Mouse (Mus musculus): ENCODE results near the gene Cadm1. TPM values are rescaled to one million over a fixed set of nuclear protein-coding genes. Genes with fewer than 3 reads are reported as not detected.

The Cadm1 gene
- polyA plus RNA-seq, 1 experiment from 2014 or later, result 190 TPM

GRCm38 (mm10) chr9:47858134-47858533 lies 328.2 kb downstream of the Cadm1 start:
- 58% methylated on average over 5 of the region's 5 CpGs for WGBS
- ATAC-seq (ENCODE audit: insufficient read depth, low FRiP score, low TSS enrichment), result no peak
- Histone ChIP-seq H3K9me3 (ENCODE audit: control insufficient read depth, low read length) (no peaks in the 10 kb centered on the region), H3K36me3 (ENCODE audit: control insufficient read depth, insufficient read depth, low read length) (no peaks in the 10 kb centered on the region), H3K4me2 (ENCODE audit: low read depth) (no peak overlapping the region), H3K27ac (ENCODE audit: low read depth, low read length) (no peak overlapping the region), H3K4me1 (ENCODE audit: control insufficient read depth, insufficient read depth, low read length) (no peaks in the 10 kb centered on the region), H3K27me3 (ENCODE audit: control insufficient read depth, insufficient read depth, low read length) (no peaks in the 10 kb centered on the region), H3K9ac (ENCODE audit: low read length) (no peak overlapping the region), H3K4me3 (ENCODE audit: low read depth, low read length) (no peak overlapping the region)
- no peak for DNase-seq (ENCODE audit: low spot score)

GRCm38 (mm10) chr9:47858778-47859395 lies 328.9 kb downstream of the Cadm1 start:
- Histone ChIP-seq H3K36me3 (ENCODE audit: control insufficient read depth, insufficient read depth, low read length) (no peaks in the 10 kb centered on the region), H3K9ac (ENCODE audit: low read length) (no peak overlapping the region), H3K4me2 (ENCODE audit: low read depth) (no peak overlapping the region), H3K9me3 (ENCODE audit: control insufficient read depth, low read length) (no peaks in the 10 kb centered on the region), H3K4me3 (ENCODE audit: low read depth, low read length) (no peak overlapping the region), H3K27me3 (ENCODE audit: control insufficient read depth, insufficient read depth, low read length) (no peaks in the 10 kb centered on the region), H3K4me1 (ENCODE audit: control insufficient read depth, insufficient read depth, low read length) (no peaks in the 10 kb centered on the region), H3K27ac (ENCODE audit: low read depth, low read length) (no peak overlapping the region)
- ATAC-seq (ENCODE audit: insufficient read depth, low FRiP score, low TSS enrichment), result no peak
- WGBS, result 74% methylated on average over 10 of the region's 10 CpGs
- no peak for DNase-seq (ENCODE audit: low spot score)

- DNase-seq (ENCODE audit: low spot score), result no peak
- H3K4me2 ChIP-seq (ENCODE audit: low read depth), result no peak overlapping the region
- peaks cover 5% of the 10 kb centered on the region; the same call in 1 of the 2 replicates for H3K4me1 ChIP-seq (ENCODE audit: control insufficient read depth, insufficient read depth, low read length)
- no peak overlapping the region; the same call in 1 of the 2 replicates for H3K27ac ChIP-seq (ENCODE audit: low read depth, low read length)
- H3K9me3 ChIP-seq (ENCODE audit: control insufficient read depth, low read length), result no peaks in the 10 kb centered on the region
- H3K27me3 ChIP-seq (ENCODE audit: control insufficient read depth, insufficient read depth, low read length), result no peaks in the 10 kb centered on the region
- no peaks in the 10 kb centered on the region for H3K36me3 ChIP-seq (ENCODE audit: control insufficient read depth, insufficient read depth, low read length)
- no peak overlapping the region for H3K4me3 ChIP-seq (ENCODE audit: low read depth, low read length)
- no peak for ATAC-seq (ENCODE audit: insufficient read depth, low FRiP score, low TSS enrichment)
- H3K9ac ChIP-seq (ENCODE audit: low read length), result no peak overlapping the region
- 72% methylated on average over 3 of the region's 3 CpGs for WGBS
These were observed 331.0 kb downstream of the Cadm1 start for GRCm38 (mm10) chr9:47860994-47861393.

- Histone ChIP-seq H3K36me3 (ENCODE audit: control insufficient read depth, insufficient read depth, low read length) (no peaks in the 10 kb centered on the region), H3K9me3 (ENCODE audit: control insufficient read depth, low read length) (no peaks in the 10 kb centered on the region), H3K27me3 (ENCODE audit: control insufficient read depth, insufficient read depth, low read length) (no peaks in the 10 kb centered on the region), H3K9ac (ENCODE audit: low read length) (no peak overlapping the region), H3K4me1 (ENCODE audit: control insufficient read depth, insufficient read depth, low read length) (peaks cover 5% of the 10 kb centered on the region; the same call in 1 of the 2 replicates), H3K4me3 (ENCODE audit: low read depth, low read length) (no peak overlapping the region), H3K27ac (ENCODE audit: low read depth, low read length) (no peak overlapping the region), H3K4me2 (ENCODE audit: low read depth) (no peak overlapping the region)
- WGBS, result 35% methylated on average over 2 of the region's 2 CpGs
- ATAC-seq (ENCODE audit: insufficient read depth, low FRiP score, low TSS enrichment) (no peak), DNase-seq (ENCODE audit: low spot score) (no peak)
These were observed 331.8 kb downstream of the Cadm1 start for GRCm38 (mm10) chr9:47861783-47862182.

GRCm38 (mm10) chr9:47866001-47866400 lies 336.0 kb downstream of the Cadm1 start:
- DNase-seq (ENCODE audit: low spot score), result no peak
- H3K9me3 ChIP-seq (ENCODE audit: control insufficient read depth, low read length), result no peaks in the 10 kb centered on the region

DNA sequence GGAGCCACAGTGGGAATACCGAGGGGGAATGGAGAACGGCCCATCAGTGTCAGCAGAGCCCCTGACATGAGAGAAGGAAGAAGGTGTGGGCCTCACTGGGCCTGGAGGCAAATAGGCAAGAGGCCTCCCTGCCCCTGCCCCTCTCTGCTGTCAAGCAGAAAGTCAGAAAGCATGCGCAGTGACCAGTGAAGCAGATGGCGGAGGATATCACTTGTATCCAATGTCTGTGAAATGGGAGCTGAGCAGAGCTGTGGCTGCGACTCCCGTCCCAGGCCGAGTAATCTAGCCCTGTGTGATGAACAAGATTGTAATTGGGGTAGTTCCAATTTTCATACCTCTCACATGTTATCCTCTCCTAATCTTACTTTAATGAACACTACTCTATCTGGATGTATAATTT lies 337.5 kb downstream of the Cadm1 start:
- Histone ChIP-seq H3K9me3 (ENCODE audit: control insufficient read depth, low read length) (no peaks in the 10 kb centered on the region), H3K4me3 (ENCODE audit: low read depth, low read length) (no peak overlapping the region), H3K27me3 (ENCODE audit: control insufficient read depth, insufficient read depth, low read length) (no peaks in the 10 kb centered on the region), H3K27ac (ENCODE audit: low read depth, low read length) (no peak overlapping the region), H3K36me3 (ENCODE audit: control insufficient read depth, insufficient read depth, low read length) (no peaks in the 10 kb centered on the region), H3K4me1 (ENCODE audit: control insufficient read depth, insufficient read depth, low read length) (peaks cover 5% of the 10 kb centered on the region; the same call in 1 of the 2 replicates), H3K9ac (ENCODE audit: low read length) (no peak overlapping the region), H3K4me2 (ENCODE audit: low read depth) (no peak overlapping the region)
- 81% methylated on average over 7 of the region's 7 CpGs for WGBS
- DNase-seq (ENCODE audit: low spot score) (no peak), ATAC-seq (ENCODE audit: insufficient read depth, low FRiP score, low TSS enrichment) (no peak)

More at GRCm38 (mm10) chr9:47866001-47866400, 336.0 kb downstream of the Cadm1 start:
- H3K4me1 ChIP-seq (ENCODE audit: control insufficient read depth, insufficient read depth, low read length), result peaks cover 5% of the 10 kb centered on the region; the same call in 1 of the 2 replicates
- 14% methylated on average over 1 of the region's 1 CpGs for WGBS
- H3K4me2 ChIP-seq (ENCODE audit: low read depth), result no peak overlapping the region
- no peak overlapping the region for H3K9ac ChIP-seq (ENCODE audit: low read length)
- no peaks in the 10 kb centered on the region for H3K36me3 ChIP-seq (ENCODE audit: control insufficient read depth, insufficient read depth, low read length)
- no peak overlapping the region for H3K4me3 ChIP-seq (ENCODE audit: low read depth, low read length)
- no peaks in the 10 kb centered on the region for H3K27me3 ChIP-seq (ENCODE audit: control insufficient read depth, insufficient read depth, low read length)
- ATAC-seq (ENCODE audit: insufficient read depth, low FRiP score, low TSS enrichment), result no peak
- no peak overlapping the region for H3K27ac ChIP-seq (ENCODE audit: low read depth, low read length)

- ATAC-seq (ENCODE audit: insufficient read depth, low FRiP score, low TSS enrichment) (no peak), DNase-seq (ENCODE audit: low spot score) (no peak)
- Histone ChIP-seq H3K4me1 (ENCODE audit: control insufficient read depth, insufficient read depth, low read length) (peaks cover 5% of the 10 kb centered on the region; the same call in 1 of the 2 replicates), H3K27ac (ENCODE audit: low read depth, low read length) (no peak overlapping the region), H3K9ac (ENCODE audit: low read length) (no peak overlapping the region), H3K4me3 (ENCODE audit: low read depth, low read length) (no peak overlapping the region), H3K27me3 (ENCODE audit: control insufficient read depth, insufficient read depth, low read length) (no peaks in the 10 kb centered on the region), H3K36me3 (ENCODE audit: control insufficient read depth, insufficient read depth, low read length) (no peaks in the 10 kb centered on the region), H3K9me3 (ENCODE audit: control insufficient read depth, low read length) (no peaks in the 10 kb centered on the region), H3K4me2 (ENCODE audit: low read depth) (no peak overlapping the region)
- whole genome bisulfite sequencing, result 86% methylated on average over 5 of the region's 5 CpGs
These were observed 339.7 kb downstream of the Cadm1 start for GRCm38 (mm10) chr9:47869661-47870060.

DNA sequence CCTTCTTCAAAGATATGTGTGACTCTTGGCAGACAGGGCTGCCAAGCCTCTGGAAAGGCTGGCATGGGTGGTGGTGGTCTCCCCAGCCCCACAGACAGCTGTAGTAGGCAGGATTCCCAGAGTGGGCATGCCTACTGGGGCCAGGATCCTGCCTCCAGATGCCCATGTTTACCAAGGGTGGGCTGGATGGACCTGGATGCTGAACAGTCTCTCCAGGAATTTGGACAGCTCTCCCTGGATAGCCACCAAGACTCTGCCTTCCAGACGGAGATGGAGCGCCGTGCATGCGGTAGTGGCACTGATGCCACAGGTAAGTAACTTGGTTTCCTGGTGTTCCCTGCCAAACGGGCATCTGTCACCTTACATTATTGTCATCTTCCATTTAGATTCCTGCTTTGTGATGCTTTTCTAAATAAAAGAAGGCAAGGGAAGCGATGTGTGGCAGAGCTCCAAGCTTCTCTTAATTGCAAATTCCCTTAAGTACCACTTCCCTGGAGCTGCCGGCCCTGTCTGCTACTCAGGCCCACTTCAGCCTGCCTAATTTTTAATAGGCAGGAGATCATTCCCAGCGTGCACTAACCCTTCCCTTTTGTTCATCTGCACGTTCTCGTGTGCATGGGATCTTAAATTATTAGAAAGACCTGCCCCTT lies 346.7 kb downstream of the Cadm1 start:
- Histone ChIP-seq H3K4me1 (ENCODE audit: control insufficient read depth, insufficient read depth, low read length) (peaks cover 3% of the 10 kb centered on the region; the same call in 1 of the 2 replicates), H3K36me3 (ENCODE audit: control insufficient read depth, insufficient read depth, low read length) (no peaks in the 10 kb centered on the region), H3K9me3 (ENCODE audit: control insufficient read depth, low read length) (no peaks in the 10 kb centered on the region), H3K27ac (ENCODE audit: low read depth, low read length) (no peak overlapping the region), H3K27me3 (ENCODE audit: control insufficient read depth, insufficient read depth, low read length) (no peaks in the 10 kb centered on the region), H3K4me3 (ENCODE audit: low read depth, low read length) (no peak overlapping the region), H3K9ac (ENCODE audit: low read length) (no peak overlapping the region), H3K4me2 (ENCODE audit: low read depth) (no peak overlapping the region)
- DNase-seq (ENCODE audit: low spot score) (no peak), ATAC-seq (ENCODE audit: insufficient read depth, low FRiP score, low TSS enrichment) (no peak)
- WGBS, result 71% methylated on average over 10 of the region's 10 CpGs

GRCm38 (mm10) chr9:47880171-47880570 lies 350.2 kb downstream of the Cadm1 start:
- DNase-seq (ENCODE audit: low spot score) (no peak), ATAC-seq (ENCODE audit: insufficient read depth, low FRiP score, low TSS enrichment) (no peak)
- H3K9me3 ChIP-seq (ENCODE audit: control insufficient read depth, low read length), result no peaks in the 10 kb centered on the region
- H3K36me3 ChIP-seq (ENCODE audit: control insufficient read depth, insufficient read depth, low read length), result no peaks in the 10 kb centered on the region
- no peak overlapping the region for H3K9ac ChIP-seq (ENCODE audit: low read length)
- no peak overlapping the region for H3K27ac ChIP-seq (ENCODE audit: low read depth, low read length)
- no peak overlapping the region for H3K4me2 ChIP-seq (ENCODE audit: low read depth)
- no peak overlapping the region for H3K4me3 ChIP-seq (ENCODE audit: low read depth, low read length)
- 83% methylated on average over 8 of the region's 8 CpGs for WGBS
- peaks cover 3% of the 10 kb centered on the region; the same call in 1 of the 2 replicates for H3K4me1 ChIP-seq (ENCODE audit: control insufficient read depth, insufficient read depth, low read length)
- no peaks in the 10 kb centered on the region for H3K27me3 ChIP-seq (ENCODE audit: control insufficient read depth, insufficient read depth, low read length)

Measured in neural tube, embryonic 11.5 days (tissue).